Mouse (Mus musculus): ENCODE results near the gene Naa10. TPM values are rescaled to one million over a fixed set of nuclear protein-coding genes. Genes with fewer than 3 reads are reported as not detected.
A peak's percentile ranks its signal among the peaks of the same experiment; 100 is the strongest.

Naa10 gene
- polyA plus RNA-seq (2012; rRNA removed), result 77.6 and 80.3 TPM in 2 replicates

- DNase-seq (ENCODE audit: extremely low spot score in 1 of 2, low spot score in 1 of 2), result peak; percentile 76 to 90
Observed at GRCm38 (mm10) chrX:73921823-73922549, at the start of gene Naa10, which contains the start of gene Arhgap4. Gene Naa10, minus strand, starts transcription at chrX:73921944. Gene Arhgap4, minus strand, starts transcription at chrX:73921870.

DNA sequence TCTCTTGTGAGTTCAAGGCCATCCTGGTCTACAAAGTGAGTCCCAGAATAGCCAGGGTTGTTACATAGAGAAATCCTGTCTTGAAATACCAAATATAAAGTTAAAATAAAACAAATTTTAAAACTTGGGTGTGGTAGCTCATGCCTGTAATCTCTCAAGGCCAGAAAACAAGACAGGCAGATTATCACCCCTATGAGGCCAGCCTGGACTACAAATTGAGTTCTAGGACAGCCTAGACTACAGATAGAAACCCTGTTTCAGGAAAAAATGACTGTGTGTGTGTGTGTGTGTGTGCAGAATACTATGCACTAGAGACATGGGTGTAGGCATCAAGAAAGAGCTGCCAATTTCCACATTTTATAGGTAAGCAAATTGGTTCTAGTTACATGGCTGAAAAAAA is 49.0 kb upstream of the Naa10 start:
- no peak for DNase-seq (ENCODE audit: extremely low spot score in 1 of 2, low spot score in 1 of 2)

- DNase-seq (ENCODE audit: extremely low spot score in 1 of 2, low spot score in 1 of 2), result no peak
Observed at GRCm38 (mm10) chrX:73969729-73970128, 48.0 kb upstream of the Naa10 start.

DNA sequence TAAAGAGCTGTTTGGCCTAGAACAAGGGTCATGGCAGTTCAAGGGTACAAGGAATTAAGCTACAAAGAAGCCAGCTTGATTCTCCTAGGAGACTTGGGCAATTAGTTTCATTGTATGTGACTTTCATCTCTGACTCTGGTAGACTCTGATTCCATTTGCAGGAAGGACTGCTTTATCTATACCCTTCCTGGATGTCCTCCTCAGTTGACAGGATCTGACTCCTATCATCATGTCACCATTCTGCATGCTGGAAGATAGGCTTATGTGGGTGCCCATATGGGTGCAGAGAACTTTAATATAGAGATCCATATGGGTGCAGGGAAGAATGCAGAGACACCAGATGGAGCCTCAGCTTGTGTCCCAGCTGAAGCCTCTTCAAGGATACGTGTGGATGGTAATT is 47.4 kb upstream of the Naa10 start:
- DNase-seq (ENCODE audit: extremely low spot score in 1 of 2, low spot score in 1 of 2), result no peak

DNA sequence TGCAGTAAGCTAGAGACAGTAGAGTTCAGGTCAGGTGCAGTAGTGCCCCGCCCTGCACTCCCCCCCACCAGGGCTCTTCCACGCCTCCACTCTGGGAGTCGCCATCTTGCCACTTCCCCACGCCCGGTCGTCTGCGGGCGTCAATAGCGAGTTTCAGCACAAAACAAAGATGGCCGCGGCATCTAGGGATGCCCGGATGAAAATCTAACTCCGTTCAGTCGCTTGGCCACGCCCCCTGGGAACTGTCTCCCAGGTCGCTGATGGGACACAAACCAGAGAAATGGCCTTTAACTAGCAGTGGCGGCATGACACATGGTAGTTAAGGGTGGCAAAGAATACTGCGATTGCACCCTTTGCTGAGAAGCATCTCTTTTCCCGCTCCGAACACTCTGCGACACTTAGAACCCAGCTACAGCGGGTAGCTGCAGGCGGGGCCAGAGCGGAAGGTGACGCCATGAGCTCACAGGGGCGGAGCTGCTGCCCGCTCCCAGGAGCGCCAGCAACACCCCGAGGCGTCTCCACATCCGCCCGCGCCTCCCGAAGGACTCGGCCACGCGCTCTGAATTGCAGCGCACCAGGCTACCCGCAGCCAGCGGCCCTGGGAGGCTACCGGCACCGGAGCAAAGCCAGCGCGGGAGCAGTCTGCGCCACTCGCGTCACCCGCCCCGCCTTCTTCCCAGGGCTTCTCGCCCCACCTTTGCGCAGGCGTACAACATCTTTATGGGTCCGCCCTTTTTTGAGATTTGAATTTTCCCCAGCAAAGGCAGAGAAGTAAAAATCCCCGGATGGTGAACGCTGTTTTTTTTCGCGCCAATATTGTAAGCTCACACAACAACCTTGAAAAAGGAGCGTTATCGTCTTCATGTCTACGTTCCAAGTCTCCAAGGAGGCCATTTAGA is 45.7 kb upstream of the Naa10 start:
- DNase-seq (ENCODE audit: extremely low spot score in 1 of 2, low spot score in 1 of 2), result peak; percentile 84 to 89

GRCm38 (mm10) chrX:73966248-73967176 is 44.8 kb upstream of the Naa10 start, which contains the start of gene Hcfc1:
Gene Hcfc1, minus strand, starts transcription at chrX:73966357.
- DNase-seq (ENCODE audit: extremely low spot score in 1 of 2, low spot score in 1 of 2), result peak; percentile 79 to 90

DNA sequence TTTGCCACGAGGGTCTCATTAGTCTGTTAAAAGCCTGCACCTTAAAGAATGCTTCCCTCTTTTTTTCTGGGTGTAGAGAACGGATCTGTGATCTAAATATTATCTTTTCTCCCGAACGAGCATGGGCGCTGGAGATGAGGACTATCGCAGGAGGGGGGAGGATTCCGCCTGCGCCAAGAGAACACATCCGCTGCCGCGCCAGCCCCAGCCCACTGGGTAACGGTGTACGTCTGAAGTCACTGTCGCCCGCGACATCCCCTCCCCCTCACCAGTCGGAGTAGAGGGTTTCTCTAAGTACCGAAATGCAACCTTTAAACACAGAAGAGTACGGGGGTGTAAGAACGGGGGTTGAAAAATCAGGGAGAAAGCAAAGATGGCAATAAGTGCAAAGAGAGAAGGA is 43.6 kb upstream of the Naa10 start:
- peak; percentile 49 to 77 for DNase-seq (ENCODE audit: extremely low spot score in 1 of 2, low spot score in 1 of 2)

GRCm38 (mm10) chrX:73964363-73964762 is 42.6 kb upstream of the Naa10 start:
- DNase-seq (ENCODE audit: extremely low spot score in 1 of 2, low spot score in 1 of 2), result no peak

DNA sequence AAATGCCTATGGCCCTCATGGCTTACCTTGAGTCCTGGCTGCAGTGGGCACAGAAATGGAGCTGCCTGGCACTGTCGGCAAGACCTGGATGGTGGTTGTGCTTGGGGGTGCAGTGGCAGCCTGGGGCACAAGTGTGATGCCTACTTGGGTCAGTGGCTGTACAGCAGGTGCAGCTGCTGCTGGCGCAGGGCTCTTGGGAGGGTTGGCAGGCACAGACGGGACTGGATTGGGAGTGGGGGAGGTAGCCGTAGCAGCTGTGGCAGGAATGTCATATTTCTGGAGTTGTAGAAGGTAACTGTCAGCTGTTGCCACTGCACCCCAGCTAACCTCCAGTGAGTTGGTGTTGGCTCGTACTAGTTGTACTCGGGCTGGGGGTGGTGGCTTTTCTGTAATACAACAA is 33.2 kb upstream of the Naa10 start:
- no peak for DNase-seq (ENCODE audit: extremely low spot score in 1 of 2, low spot score in 1 of 2)

GRCm38 (mm10) chrX:73952603-73953002 is 30.9 kb upstream of the Naa10 start:
- DNase-seq (ENCODE audit: extremely low spot score in 1 of 2, low spot score in 1 of 2), result no peak

DNA sequence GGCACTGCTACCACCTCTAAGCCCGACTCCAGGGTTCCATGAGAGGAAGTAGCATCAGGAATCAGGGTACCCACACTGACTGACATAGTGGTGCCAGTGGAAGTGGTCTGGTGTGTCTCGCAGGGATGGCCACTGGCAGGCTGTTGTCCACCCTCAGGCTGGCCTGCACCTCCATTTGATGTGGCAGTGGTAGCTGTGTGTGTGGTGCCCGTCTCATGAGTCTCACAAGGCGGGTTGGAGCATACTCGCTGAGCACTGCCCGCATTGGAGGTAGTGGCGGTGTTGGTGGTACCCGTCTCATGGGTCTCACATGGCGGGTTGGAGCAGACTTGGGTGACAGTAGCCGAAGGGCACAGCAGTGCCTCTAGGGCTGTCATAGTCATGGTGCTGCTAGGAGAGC is 27.6 kb upstream of the Naa10 start:
- no peak for DNase-seq (ENCODE audit: extremely low spot score in 1 of 2, low spot score in 1 of 2)

GRCm38 (mm10) chrX:73948647-73949046 is 26.9 kb upstream of the Naa10 start:
- peak in 1 of 2 experiments; percentile 69 for DNase-seq (ENCODE audit: extremely low spot score in 1 of 2, low spot score in 1 of 2)

DNA sequence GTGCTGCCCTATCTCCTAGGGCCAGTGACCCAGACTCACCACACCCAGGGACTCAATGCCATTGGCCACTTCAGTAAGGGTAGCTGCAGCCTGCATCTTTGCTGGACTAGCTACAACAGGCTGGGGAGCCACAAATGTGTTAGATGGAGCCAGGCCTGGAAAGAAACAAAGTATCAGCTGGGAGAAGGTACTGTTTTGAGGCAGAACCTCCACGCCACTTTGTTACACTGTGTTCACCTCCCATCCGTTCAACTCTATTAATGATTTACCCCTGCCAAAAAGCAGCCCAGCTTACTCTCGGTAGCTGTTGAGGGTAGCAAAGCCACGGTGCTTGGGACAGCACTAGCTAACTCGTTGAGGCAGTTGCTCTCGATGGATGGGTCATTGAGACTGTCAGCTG is 25.2 kb upstream of the Naa10 start:
- DNase-seq (ENCODE audit: extremely low spot score in 1 of 2, low spot score in 1 of 2), result no peak

DNA sequence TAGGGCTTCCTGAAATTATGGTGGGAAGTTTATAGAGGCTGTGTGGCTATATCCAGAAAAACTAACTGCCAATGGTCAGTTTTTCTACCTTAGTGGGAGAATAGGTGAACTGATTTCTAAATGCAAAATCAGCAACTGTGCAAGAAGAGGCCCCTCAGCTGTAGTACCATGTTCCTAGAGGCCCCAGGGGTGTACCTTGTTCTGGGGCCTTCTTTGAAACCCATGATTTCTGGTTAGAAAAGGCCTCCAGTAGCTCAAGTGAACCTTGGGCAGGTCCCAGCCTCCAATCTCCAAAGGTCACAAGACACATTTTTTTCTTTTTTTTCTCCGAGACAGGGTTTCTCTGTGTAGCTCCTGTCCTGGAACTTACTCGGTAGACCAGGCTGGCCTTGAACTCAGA is 20.6 kb upstream of the Naa10 start:
- DNase-seq (ENCODE audit: extremely low spot score in 1 of 2, low spot score in 1 of 2), result no peak

GRCm38 (mm10) chrX:73941860-73942259 is 20.1 kb upstream of the Naa10 start:
- DNase-seq (ENCODE audit: extremely low spot score in 1 of 2, low spot score in 1 of 2), result no peak

- no peak for DNase-seq (ENCODE audit: extremely low spot score in 1 of 2, low spot score in 1 of 2)
Observed at GRCm38 (mm10) chrX:73931871-73932270, 10.1 kb upstream of the Naa10 start.

DNA sequence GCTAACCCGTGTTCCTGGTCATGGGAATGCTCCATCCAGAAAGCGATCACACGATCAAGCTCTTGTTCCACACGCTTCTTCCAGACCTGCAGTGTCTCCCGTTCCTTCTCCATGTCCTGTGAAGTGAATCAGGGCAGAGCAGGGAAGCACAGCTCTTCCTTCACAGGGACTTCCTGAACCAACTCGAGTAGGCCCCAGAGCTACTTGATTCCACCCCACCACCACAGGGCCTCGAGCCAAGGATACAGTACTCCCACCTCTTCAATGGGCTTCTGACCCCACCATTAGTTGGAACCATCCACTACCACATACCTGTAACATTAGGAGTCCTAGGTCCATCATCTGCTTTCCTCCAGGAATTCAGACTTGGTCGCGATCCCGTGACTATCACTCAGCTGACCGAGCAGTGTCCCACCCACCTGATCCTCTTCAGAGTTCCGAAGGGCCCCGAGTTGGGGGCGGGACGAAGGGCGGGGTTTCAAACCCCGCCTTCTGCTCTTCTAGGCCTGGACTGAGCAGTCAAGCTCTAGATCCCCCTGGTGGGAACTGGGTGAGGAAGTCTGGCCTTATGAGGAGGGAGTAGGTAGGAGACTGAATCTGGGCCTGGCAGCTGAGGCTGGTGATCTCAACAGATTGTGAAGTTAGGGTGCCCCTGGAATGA is 8.8 kb upstream of the Naa10 start, which contains the start of gene Renbp:
Gene Renbp (minus strand): TSS at position 449 of the 661 bp plus-strand sequence.
- no peak for DNase-seq (ENCODE audit: extremely low spot score in 1 of 2, low spot score in 1 of 2)

- no peak for DNase-seq (ENCODE audit: extremely low spot score in 1 of 2, low spot score in 1 of 2)
Observed at GRCm38 (mm10) chrX:73922550-73922882, 772 bp upstream of the Naa10 start.

DNA sequence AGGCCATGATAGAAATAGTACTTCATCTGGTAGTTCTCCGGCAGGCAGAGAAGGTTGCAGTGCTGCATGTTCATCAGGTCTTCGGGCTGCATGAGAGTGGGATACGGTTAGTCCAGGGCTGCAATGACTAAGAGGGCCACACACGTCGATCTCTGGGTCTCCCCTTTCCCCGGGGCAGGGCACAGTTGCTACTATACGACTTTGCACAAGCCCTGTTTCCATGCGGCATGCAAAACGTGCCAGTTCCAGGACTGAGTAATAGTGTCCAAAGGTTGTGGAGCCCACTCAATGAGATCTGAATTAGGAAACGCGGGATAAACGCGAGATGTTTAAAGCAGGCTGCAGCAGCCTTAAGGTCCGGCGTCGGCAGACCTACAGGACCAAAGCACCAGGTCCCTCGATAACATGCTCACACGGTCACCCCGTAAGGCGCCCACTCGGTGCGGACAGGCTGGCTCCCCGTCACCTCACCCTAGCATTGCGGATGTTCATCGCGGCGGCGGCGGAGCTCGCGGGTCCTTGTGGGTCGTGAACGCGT is 390 bp downstream of the Naa10 start:
- DNase-seq (ENCODE audit: extremely low spot score in 1 of 2, low spot score in 1 of 2), result peak in 1 of 2 experiments; percentile 8

DNA sequence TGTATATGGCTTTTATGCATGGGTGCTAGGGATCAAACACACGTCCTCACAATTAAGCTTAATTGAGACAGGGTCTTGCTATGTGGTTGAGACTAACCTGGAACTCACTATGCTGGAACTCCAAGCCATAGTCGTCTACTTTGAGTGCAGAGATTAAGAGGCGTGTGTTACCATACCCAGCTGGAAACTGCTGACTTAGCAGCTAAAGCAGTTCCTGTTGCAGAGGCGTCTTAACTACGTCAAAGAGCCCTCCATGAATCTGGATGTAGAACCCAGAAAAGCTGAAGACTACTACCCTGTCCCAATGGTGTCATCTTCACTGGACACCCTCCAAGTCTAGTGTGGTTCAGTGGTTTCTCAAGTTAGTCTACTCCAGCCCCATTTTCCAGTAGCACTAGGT is 3.1 kb downstream of the Naa10 start:
- no peak for DNase-seq (ENCODE audit: extremely low spot score in 1 of 2, low spot score in 1 of 2)

Data from frontal cortex, adult 2 months (tissue).